Mouse (Mus musculus) thymus, postnatal 0 days (tissue): ENCODE results near the gene Vmn1r126. TPM values are rescaled to one million over a fixed set of nuclear protein-coding genes. Genes with fewer than 3 reads are reported as not detected.
"Not testable (repeated sequence)": the region's sequence is repeated elsewhere in the genome, so short reads cannot be mapped to it uniquely, and the experiment has no call there.

Experiments used
- DNase-seq: peaks from one replicate; pipeline ENCODE4 v3.0.0-alpha.2; 2015; ENCODE audit warnings: low spot score
- polyA plus RNA-seq: library from polyadenylated mRNA; unstranded; fragments of >200 nt; fragmentation: Nextera tagmentation; extraction: Ambion mirVana; gene quantifications from 2 replicates; pipeline ENCODE4 v1.2.1, GENCODE M21; 2015

Vmn1r126 gene
- not detected in 2 replicates for polyA plus RNA-seq

DNA sequence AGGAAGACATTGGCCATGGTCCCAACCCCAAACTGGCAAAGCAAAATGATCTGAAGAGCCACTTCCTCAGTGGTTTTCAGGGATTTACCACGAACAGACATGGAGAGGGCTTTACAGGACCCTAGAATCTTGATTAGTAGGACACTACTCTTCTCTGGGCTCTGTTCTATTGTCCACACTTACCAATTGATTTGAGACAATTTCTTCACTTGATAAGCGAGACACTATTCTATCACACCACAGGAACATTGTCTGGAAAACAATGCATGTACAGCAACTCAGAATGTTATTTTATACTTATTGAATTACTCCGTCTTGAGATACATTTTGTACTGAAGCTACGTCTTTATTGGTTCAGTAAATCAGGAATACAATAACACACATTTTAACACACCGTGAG lies at the start of gene Vmn1r126:
Gene Vmn1r126 (minus strand): TSS at position 101 of the 400 bp plus-strand sequence.
- DNase-seq: not testable (repeated sequence)

DNA sequence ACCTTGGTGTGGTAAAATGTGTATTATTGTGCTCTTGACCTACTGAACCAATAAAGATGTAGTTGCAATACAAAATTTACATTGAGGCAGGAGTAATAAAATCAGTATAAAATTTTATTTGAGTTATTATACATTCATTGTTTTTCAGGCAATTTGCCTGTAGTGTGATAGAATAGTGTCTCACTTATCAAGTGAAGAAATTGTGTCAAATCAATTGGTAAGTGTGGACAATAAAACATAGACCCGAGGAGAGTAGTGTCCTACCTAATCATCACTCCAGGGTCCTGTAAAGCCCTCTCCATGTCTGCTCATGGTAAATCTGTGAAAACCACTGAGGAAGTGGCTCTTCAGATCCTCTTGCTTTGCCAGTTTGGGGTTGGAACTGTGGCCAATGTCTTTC lies 47.8 kb upstream of the Vmn1r126 start, which contains the start of gene Vmn1r128:
Gene Vmn1r128 (plus strand): TSS at position 301 of the 400 bp plus-strand sequence.
- DNase-seq: not testable (repeated sequence)

GRCm38 (mm10) chr7:21319761-21320160 lies 18.5 kb upstream of the Vmn1r126 start, which contains the start of gene Vmn1r127:
Vmn1r127 (minus strand) TSS chr7:21319861.
- DNase-seq: not testable (repeated sequence)

- not testable (repeated sequence) for DNase-seq
Measured at GRCm38 (mm10) chr7:21271879-21272278, 29.4 kb downstream of the Vmn1r126 start, which contains the start of gene Vmn1r125. Vmn1r125 (plus strand) TSS chr7:21272179.

DNA sequence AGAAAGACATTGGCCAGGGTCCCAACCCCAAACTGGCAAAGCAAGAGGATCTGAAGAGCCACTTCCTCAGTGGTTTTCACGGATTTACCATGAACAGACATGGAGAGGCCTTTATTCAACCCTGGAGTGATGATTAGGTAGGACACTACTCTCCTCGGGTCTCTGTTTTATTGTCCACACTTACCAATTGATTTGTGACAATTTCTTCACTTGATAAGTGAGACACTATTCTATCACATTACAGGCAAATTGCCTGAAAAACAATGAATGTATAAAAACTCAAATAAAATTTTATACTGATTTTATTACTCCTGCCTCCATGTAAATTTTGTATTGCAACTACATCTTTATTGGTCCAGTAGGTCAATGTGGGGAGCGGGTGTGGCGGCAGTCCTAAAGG lies 40.8 kb downstream of the Vmn1r126 start, which contains the start of gene Vmn1r124:
Gene Vmn1r124 (minus strand): TSS at position 101 of the 400 bp plus-strand sequence.
- not testable (repeated sequence) for DNase-seq

Other genes starting within 250 kb of the Vmn1r126 start
- not detected in 2 replicates for gene Vmn1r120, start 247.7 kb downstream of the Vmn1r126 start, polyA plus RNA-seq
- gene Vmn1r121, start 203.0 kb downstream of the Vmn1r126 start, polyA plus RNA-seq: not detected in 2 replicates
- not detected in 2 replicates for gene Vmn1r122, start 167.3 kb downstream of the Vmn1r126 start, polyA plus RNA-seq
- not detected in 2 replicates for gene Vmn1r123, start 139.3 kb downstream of the Vmn1r126 start, polyA plus RNA-seq
- not detected in 2 replicates for gene Gm5157, start 111.0 kb downstream of the Vmn1r126 start, polyA plus RNA-seq
- gene Vmn1r124, start 40.9 kb downstream of the Vmn1r126 start, polyA plus RNA-seq: not detected in 2 replicates
- gene Vmn1r125, start 29.3 kb downstream of the Vmn1r126 start, polyA plus RNA-seq: not detected in 2 replicates
- gene Vmn1r127, start 18.4 kb upstream of the Vmn1r126 start, polyA plus RNA-seq: not detected in 2 replicates
- gene Vmn1r128, start 47.9 kb upstream of the Vmn1r126 start, polyA plus RNA-seq: not detected in 2 replicates
- gene Vmn1r129, start 59.8 kb upstream of the Vmn1r126 start, polyA plus RNA-seq: not detected in 2 replicates
- gene Gm6882, start 131.3 kb upstream of the Vmn1r126 start, polyA plus RNA-seq: not detected in 2 replicates
- not detected in 2 replicates for gene Vmn1r130, start 210.3 kb upstream of the Vmn1r126 start, polyA plus RNA-seq
- gene Vmn1r131, start 244.6 kb upstream of the Vmn1r126 start, polyA plus RNA-seq: not detected in 2 replicates